Mouse (Mus musculus) right cerebral cortex, postnatal 36 days (tissue): ENCODE measurements at regions not wholly inside any gene's neighbourhood (a gene's known extent, or its start where the extent isn't known, plus 50 kb on each side); places are given as distances from the start of the nearest gene placed in this dataset.

Experiments
- DNase-seq, 2 experiments: peaks; one replicate each; pipeline ENCODE4 v3.0.0; 2022; ENCODE audit warnings: low spot score in 2 of 2, mixed read lengths in 1 of 2

DNA sequence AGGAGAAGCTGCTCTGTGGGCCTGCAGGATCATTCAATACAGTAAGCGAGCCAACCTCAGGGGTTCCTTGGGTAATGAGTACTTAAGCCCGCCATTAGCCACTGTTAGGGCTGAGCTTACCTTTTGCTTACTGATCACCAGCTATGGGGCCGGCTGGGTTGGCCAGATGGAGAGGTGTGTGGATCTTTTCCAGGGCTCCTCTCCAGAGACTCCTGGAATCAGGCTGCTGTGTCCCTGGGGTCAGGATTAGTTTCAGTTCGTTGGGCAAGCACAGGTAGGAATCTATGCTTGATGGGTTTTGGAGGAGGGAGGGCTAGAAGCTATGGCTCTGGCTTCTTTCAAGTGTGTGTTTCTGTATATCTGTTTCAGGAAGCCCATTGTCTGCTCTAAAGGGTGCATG is 175.7 kb upstream of the Gjb5 start:
- DNase-seq, result no peak

DNA sequence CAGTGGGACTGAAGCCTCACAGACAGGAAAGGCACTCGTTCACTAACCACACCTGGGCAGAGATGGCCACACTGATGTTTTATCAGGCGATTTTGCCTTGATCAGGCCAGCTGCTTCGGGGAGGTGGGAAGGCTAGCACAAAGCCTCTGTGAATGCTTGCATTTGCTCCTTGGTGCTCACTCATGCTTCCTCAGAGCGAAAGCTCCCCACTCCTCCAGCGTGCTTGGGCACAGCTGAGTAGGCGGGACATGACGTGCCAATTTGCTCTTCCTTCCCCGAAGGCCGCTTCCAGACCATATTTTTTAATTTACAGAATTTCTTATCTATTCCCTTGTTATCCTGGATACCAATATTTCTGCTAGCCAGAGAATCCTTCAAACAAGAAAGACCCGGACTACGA is 172.8 kb upstream of the Gjb5 start:
- peak in 1 of 2 experiments; percentile 7 for DNase-seq

DNA sequence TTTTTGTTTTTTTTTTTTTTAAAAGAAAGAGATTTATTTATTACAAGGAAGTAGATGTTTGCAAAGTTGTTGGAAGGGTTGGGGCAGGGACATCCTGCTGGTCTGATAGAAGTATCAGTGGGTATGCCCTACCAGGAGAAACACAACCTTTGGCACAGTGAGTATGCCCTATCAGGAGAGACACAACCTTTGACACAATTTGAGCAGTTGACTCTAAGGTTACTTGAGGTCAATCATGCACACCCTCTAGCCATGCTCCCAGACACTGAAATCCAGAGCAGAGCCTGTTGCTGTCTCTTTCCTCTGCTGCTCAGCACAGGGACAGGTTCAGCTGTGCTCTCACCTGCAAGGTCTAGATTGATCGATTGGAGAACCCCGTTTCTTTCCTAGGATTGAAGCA is 164.2 kb upstream of the Gjb5 start:
- no peak for DNase-seq

DNA sequence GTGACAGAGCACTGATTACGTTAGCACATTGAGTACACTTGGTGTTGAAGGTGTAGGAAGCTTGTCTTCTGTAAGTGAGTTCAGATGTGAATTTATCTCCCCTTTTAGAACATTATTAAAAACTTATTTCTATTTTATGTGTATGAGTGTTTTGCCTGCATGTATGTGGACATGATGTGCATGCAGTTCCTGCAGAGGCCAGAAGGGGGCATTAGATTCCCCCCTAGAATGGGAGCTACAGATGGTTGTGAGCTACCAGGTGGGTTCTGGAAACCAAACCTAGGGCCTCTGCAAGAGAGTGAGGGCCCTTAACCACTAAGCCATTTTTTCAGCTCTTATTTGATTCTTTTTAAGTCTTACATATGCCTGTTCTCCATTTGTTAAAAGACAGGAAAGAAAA is 160.0 kb upstream of the Gjb5 start:
- DNase-seq, result no peak

DNA sequence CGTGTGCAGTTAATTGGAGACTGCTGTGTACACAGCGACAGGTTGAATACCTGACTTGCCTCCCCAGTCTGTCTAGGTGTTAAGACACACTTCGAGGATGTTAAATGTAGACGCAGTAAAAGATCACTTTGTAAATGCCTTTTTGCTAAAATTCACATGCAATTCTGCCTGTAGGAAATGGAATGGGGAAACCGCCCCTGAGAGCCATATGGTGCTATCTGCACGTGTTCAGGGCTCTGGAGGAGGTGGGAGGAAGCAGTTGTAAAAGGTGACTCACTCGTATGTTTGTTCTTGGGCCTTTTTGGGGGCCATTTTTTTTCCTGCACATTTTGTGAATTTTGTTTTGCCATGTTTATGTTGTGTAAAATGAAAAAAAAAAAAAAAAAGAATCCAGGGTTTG is 159.6 kb upstream of the Gjb5 start:
- DNase-seq, result peak; percentile 59 to 65

DNA sequence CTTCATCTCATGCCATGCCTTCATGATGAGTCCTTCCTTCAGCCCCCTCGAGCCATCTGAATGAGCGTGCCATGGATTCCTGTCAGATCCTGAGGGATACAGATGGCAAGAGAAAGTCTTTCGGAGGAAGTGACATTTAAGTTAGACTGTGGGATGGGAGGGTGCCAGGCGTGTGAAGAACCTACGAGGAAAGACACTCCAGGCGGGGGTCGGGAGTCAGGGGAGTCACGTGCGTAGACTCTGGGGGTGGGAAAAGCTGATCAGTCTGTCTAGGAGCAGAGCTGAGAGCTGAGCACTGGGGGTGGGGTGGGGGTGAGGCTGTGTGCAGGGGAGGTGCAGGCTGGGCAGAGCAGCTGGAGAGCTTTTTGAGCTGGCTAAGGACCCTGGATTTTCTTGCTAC is 152.0 kb upstream of the Gjb5 start:
- DNase-seq, result peak; percentile 67 to 76

DNA sequence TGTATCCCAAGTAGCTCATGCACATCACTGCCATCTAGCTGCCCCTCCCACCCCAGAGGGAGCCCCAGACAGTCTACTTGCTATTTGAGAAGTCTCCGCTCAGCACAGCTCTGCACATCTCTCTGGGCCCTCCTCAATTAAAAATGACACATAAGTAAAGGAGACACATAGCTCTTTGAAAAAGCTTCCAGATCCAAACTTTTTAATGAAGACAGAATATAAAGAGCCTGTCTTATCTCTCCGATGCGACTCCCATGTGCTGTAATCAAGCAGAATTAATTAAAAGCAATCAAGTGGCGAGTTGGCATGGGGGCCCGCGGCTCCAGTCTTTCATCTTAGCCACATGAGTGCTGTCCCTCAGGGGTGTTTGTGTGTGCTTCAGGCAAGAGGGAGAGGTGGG is 144.6 kb upstream of the Gjb5 start:
- no peak for DNase-seq

DNA sequence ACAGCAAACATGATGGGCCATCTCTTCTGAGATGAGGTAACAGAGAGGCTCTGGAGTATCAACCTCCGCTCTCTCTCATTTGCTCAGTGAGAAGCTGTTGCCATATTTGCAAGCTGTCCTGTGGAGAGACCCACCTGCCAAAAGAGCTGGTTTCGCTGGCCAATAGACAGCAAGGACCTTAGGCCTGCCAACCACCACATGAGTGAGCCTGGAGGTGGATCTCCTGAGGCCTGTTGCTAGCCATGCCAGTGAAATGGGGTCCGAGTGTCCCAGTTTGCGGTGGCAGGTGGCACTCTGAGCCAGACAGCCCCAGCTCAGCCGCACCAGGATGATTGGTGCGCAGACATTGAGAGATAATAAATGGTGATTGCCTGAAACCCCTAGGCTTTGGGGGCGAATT is 143.9 kb upstream of the Gjb5 start:
- DNase-seq, result no peak

DNA sequence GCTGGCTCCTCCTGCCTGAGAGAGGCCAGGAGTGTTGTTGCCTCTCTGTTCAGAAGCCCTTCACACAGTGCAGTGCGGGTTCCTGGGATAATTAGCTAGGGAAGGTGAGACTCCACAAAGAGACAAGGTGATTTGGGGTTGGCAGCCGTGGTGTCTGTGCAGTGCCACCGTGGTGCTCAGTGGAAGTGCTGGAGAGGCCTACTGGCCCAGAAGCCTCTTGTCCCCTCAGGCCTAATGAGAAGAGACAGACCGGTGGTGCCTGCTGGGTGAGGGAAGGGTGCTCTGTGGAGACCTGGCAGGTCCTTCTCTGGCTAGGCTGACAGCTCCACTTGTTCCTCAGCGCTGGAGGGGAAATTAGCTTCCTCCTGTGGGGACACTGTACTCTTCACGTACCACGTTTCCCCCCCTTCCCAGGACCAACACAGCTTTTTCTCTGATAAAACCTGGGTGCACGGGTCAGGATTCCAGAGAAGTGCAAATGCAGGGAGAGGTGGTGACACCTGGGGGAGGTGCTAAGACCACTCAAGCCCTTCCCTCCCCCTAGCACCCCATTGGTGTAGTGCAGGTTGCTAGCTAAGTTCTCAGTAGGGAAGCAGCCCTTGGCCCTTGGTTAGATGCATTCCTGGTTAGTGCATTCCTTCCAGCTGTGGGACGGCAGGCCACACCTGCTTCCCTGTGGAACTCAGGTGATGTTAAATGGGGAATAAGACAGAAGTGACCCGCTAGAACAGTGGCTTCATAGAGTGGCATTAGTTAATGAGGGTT is 129.2 kb upstream of the Gjb5 start:
- no peak for DNase-seq

DNA sequence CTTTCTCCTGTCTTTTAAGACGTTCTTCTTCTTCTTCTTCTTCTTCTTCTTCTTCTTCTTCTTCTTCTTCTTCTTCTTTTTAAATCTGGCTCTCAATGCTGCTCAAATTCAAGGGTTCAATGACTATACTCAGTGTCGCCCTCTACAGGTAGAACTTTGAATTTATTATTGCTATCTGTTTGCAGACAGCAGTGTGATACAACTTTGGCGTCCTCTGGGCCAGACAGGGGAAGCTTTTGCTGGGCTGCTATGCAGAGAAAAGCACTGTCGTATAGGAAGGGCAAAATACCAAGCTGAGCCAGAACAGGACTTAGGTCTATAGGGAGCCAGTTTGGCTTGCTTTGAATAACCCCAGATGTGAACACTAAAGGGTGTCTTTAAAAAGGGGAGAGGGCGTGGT is 127.3 kb upstream of the Gjb5 start:
- DNase-seq, result no peak

DNA sequence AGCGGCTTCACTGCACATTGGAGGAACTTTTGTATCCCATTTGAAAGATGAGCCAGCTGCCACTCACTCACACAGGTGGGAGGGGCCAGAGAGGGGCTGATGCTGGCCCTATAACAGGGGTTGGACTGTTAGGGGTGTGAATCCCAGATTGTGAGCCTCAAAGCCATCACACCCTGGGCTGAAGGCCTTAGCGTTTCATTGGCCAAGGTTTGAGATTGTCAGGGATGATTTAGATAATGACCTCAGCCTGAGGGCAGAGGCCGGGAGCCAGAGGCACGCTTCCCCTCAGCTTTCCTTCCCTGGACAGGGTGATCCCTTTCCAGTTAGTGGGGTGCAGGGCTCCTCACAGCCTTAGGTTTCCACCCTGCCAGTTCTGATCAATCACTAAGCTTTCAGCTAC is 124.5 kb upstream of the Gjb5 start:
- no peak for DNase-seq

DNA sequence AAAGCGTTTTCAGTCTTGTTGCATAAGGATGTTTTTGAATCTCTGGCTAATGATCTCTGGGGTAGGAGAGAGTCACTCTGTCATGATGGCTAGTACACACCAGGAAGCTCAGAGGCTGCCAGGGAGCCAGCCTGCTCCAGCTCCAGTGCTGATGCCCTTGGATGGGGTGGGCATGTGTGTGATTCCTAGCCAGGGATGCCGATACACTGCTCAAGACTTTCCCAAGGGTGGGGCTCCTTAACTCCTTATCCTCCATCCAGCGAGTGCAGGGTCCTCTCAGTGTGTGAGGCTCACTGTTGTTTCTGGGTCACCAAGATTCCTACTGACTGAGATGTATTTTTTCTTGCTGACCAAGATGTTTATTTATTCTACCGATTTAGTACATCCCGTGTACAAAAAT is 122.4 kb upstream of the Gjb5 start:
- no peak for DNase-seq

DNA sequence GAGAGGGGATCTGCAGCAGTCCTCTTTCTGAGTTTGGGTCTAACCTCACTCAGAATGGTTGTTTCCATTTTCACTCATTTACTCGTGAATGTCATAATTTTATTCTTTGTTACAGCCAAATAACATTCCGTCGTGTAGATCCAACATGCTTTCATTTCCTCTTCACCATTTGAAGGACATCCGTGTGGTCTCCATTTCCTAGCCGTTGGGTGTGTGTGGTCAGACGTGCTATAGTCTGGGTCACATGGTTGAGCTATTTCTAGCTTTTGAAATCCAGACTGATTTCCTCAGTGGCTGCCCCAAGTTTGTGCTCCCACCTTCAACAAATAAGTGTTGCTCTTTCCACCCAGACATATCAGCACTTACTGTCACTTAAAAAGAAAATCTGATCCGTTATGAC is 111.9 kb upstream of the Gjb5 start:
- no peak for DNase-seq

DNA sequence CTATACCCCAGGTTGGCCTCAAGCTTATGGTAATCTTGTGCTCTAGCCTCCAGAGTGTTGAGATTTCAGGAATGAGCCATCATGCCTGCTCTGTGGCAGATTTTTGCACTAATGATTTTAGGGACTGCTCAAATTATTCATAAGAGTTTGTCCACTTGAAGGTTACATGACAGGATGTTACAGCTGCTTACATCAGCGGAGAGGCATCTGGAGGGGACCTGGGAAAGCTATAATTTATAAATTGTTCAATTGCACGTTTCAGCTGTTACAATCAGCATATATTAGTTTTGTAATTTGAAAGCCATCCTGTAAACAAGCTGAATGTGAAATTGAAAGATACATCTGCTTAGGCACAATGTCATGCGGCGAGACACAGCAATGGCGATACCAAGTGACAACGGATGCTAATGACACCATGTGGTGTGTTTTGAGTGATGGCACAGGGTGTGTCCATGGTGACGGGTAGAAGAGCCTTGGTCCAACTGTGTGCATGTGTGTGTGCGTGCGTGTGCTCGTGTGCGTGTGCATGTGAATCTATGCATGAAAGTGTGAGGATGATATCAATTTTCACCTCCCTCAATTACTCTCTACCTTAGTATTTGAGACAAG is 96.6 kb upstream of the Gjb5 start:
- DNase-seq, result no peak

DNA sequence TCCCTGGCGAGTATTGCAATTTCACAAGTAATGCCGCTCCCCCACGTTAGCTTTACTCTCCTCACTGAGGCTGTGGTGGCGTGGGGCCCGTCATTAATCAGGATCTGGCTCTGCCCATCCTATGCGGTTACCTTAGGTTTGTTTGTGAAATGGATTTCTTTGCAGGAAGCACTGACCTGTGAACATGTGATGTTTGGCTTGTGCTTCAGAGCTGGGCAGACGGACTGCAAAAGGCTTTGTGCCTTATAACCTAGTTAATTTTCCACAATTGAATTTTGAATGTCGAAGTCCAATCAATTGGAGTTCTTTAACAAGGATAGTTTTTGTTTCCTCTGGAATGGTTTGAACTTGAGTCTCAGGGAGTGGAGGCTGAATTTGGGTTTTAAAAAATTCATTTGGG is 94.1 kb upstream of the Gjb5 start:
- no peak for DNase-seq

DNA sequence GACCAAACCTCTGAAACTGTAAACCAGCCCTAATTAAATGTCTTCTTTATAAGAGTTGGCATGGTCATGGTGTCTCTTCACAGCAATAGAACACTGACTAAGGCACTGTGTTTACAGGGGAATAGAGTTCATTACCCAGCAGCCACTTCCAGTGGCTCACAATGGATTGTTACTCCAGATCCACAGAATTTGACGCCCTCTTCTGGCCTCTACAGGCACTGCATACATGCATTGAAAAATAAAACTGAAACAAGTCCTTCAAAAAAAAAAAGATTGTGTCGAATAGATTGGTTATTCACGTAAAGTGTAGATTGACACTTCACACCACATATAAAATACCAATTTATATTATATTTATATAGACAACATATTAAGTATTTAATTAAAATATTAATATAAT is 87.3 kb upstream of the Gjb5 start:
- DNase-seq, result no peak

DNA sequence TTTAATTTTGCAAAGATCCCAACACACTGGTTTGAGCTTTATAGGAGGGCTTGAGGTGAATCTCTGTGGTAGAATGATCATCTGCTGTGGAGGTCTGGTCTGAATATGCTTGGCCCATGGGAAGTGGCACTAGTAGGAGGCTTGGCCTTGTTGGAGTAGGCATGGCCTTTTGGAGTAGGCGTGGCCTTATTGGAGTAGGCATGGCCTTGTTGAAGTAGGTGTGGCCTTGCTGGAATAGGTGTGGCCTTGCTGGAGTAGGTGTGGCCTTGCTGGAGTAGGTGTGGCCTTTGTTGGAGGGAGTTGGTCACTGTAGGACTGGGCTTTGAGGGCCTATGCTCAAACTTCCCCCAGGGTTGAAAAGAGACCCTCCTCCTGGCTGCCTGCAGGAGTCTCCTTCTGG is 86.1 kb upstream of the Gjb5 start:
- DNase-seq, result no peak

DNA sequence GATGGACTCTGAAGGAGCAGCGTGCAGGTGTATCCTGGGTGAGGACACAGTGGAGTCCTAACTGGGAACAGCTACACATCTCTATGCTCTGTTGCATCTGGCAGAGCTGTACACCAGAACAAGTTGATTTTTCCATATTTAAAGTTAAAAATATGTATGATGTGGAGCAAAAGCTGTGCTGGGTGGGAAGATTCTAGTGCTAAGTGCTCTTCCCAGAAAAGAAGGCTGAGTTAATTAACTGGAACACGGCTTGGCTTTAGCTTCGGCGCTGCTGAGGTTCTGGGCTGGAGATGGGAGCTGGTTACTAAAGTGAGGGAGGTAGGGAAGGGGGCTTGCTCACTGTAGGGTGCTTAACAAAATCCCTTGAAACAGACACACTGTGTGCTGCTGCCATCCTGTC is 84.0 kb upstream of the Gjb5 start:
- DNase-seq, result peak in 1 of 2 experiments; percentile 5

DNA sequence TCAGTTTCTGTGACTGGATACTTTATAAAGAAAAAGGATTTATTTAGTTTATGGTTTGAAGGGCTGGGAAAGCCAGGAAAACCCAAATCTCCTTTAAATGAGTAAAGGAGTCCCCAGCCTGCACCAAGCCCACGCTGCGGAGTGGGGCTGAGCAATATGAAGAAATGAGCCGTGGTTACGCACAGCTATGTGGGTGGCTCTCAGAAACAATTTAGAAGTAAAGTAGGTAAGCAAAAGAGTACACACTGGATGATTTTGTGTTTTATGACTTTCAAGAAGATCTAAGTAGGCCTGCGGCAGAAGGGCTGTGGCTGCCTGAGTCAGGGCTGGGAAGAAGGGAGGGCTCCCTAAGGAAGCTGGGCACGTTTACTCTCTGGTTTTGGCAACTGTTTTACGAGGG is 82.6 kb upstream of the Gjb5 start:
- DNase-seq, result peak; percentile 6 to 23

DNA sequence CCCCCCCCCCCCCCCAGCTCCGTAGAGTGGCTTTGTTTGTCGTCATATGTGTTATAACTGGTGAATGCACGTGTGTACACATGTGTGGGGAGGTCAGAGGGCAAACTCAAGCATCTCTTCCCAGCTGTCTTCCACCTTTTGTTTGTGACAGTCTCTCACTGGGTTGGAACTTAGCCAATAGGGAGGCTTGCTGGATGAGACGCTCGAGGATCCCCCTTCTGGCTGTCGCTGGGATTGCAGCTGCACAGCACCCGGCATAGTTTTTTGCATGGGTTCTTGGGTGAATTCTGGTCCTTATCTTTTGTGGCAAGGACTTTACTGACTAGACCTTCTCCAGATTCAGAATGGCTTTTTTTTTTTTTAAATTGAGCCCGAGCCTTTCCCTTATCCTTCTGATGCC is 77.1 kb upstream of the Gjb5 start:
- DNase-seq, result peak in 1 of 2 experiments; percentile 14

DNA sequence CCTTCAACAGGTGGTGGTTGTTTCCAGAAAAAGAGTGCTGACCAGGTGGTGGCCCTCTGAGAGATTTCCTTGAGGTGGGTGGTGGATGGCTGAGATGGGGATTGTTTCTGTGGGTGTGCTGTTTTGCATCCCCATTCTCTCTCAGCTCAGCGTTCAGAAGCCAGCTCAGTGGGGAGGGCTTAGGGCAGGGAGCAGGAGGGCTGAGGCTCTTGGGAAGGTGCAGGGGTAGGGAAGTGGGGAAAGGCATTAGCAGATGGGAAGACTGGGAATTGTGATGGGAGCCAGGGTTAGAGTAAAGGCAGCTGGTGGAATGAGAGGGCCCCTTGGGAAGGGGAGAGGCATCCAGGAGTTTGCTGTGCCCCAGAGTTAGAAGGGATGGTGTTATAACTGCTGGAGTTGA is 72.3 kb upstream of the Gjb5 start:
- DNase-seq, result no peak

DNA sequence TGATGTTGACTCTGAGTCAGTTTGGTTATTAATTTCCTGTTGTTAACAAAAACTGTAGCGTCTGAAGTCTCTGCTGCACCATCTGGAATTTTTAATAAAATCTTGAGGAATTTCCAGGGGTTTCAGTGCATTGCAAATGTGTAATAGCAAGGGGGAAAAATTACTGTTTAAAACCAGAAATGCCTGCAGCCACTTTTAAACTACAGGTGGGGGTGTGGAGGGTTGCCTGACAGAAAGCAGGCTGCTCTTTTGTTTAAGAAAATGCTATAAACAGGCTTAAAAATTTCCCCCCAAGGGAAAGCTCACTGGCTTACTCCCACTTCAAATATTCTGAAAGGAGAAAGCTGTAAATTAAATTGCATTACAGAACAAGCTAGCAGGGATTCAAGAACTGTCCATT is 71.8 kb upstream of the Gjb5 start:
- no peak for DNase-seq

DNA sequence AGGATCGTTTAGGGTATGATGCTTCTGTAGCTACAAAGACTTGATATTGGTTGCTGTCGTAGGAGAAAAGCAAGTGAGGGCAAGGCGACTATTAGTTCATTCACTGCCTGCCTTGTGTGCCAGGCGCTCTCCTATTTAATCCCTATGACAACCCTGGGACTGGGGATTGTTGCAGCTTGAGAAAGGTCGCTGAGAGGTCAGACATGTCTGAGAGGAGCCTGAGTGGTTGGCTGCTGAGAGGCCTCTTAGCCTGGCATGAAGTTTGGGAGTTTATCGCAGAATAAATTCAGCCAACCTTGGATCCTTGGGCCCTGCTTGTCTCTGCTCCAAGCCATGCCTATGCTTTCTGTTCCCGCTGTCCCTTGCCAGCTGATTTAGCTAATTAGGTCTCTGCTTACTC is 65.9 kb upstream of the Gjb5 start:
- DNase-seq, result no peak

DNA sequence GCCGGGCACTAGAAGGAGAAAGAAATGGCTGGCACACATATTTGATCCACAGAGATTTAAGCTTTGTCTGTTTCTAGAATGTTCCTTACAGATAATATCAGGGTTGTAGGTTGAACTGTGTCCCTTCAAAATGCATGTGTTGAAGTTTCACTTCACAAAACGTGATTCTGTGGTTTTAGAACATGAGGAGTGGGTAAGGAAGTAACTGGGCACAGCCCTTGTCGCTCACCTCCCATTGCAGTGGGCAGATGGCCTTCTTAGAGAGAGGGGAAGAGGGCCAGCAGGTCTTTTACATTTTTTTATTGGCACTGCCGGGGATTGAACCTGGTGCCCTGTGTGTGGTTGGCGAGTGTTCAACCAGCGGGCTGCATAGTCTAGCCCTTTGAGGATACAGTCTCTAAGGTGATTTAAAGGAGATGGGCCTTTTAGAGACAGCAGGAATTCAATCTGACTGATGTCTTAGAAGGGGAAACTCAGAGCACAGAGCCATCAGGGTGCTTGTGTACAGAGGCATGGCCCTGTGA is 64.0 kb upstream of the Gjb5 start:
- no peak for DNase-seq
